ENCODE assay signal across 16 mouse cellular contexts in genomic region chr5:5711032-5711431, GRCm38 (mm10). TPM values are rescaled to one million over a fixed set of nuclear protein-coding genes. Genes with fewer than 3 reads are reported as not detected.
"Had no signal": no experiment of that assay in that cellular context is flagged by ENCODE, and none has a peak within 500 bp of the region (broad histone marks: within the 10 kb centered on the region; RNA-seq: fewer than 3 reads in every experiment).

No protein-coding gene starts in this region.

- ATAC-seq: intestine, postnatal 0 days; midbrain, embryonic 16.5 days had no signal

- DNase-seq: kidney, adult 8-10 months; kidney, postnatal 14 days; kidney, postnatal 4 days; liver, embryonic 13.5 days; lung, adult 2 months; lung, postnatal 14 days; lung, postnatal 4 days; retina, postnatal 1 day; right cerebral cortex, postnatal 4 days; thymus, postnatal 36 days had no signal

RNA-seq across cellular contexts. Expression of gene Steap2, which starts 16.7 kb away (rescaled TPM):
- total RNA-seq: megakaryocyte progenitor cell, adult 5-6 weeks; megakaryocyte-erythroid progenitor cell, adult 5-6 weeks; monocyte, adult 5-6 weeks; neutrophil, adult 5-6 weeks had no signal

RNA-seq across cellular contexts. Expression of gene Steap1, which starts 38.1 kb away (rescaled TPM):
- total RNA-seq: megakaryocyte progenitor cell, adult 5-6 weeks; megakaryocyte-erythroid progenitor cell, adult 5-6 weeks; monocyte, adult 5-6 weeks; neutrophil, adult 5-6 weeks had no signal

RNA-seq across cellular contexts. Expression of gene Cfap69, which starts 47.0 kb away (rescaled TPM):
- total RNA-seq: megakaryocyte progenitor cell, adult 5-6 weeks; megakaryocyte-erythroid progenitor cell, adult 5-6 weeks; neutrophil, adult 5-6 weeks had no signal
